Mouse (Mus musculus): ENCODE results near the gene Gm27027.

Gene Gm27027

GRCm38 (mm10) chr2:93928866-93929265 lies 67.3 kb downstream of the Gm27027 start:
- DNase-seq (ENCODE audit: low spot score): no peak

DNA sequence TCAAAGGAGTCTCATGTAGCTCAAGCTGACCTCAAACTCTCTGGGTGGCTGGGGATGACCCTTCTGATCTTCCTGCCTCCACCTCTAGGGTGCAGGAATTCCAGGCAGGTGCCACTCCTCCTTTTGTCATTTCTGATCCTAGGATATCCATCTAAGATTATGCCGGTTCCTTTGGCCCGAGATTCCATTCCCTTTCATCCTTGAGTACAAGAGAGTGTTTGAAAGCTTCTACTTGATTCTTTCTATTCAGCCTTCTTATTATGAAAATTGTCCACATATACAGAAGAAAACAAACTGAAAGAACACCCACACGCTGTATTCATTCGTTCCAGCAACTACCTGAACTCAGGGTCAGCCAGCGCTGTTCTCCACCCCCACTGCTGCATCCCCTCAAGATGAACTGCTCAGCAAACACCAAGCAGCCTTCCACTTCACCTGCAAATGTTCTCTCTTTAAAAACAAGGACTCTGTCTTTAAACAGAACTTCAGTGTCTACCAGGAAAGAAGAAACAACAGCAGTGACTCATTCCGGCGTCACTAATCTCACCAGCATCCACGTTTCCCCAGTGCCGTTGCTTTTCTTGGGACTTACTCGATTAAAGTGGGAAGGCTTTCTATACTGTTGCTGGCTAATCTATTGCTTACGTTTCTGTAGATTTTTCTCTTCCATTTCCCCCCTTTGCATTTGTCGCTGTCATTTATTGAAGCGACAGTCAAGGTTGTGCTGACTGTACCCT lies 68.3 kb downstream of the Gm27027 start:
- DNase-seq (ENCODE audit: low spot score): no peak

GRCm38 (mm10) chr2:93926141-93926540 lies 70.0 kb downstream of the Gm27027 start:
- DNase-seq (ENCODE audit: low spot score): no peak

DNA sequence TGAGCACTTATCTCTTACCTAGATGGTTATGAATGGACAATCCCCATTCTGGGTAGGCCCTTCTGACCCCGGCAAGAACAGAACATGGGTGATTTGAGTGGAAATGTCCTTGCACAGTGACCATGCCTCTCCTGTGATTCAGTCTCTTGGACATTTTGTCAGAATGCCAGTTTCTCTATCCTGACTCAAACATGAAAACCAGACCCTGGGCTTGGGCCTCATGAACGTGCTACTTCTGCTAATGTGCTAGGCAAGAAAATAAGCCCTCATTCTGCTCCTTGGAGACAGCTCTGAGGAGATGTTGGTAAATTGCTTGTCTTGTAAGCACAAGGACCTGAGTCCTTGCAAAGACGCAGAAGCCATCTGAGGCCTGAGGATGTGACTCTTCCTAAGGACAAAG lies 77.1 kb downstream of the Gm27027 start:
- DNase-seq (ENCODE audit: low spot score): no peak

- no peak for DNase-seq (ENCODE audit: low spot score)
These were observed 82.6 kb downstream of the Gm27027 start for GRCm38 (mm10) chr2:93913552-93913951.

GRCm38 (mm10) chr2:93911942-93912341 lies 84.2 kb downstream of the Gm27027 start:
- no peak for DNase-seq (ENCODE audit: low spot score)

DNA sequence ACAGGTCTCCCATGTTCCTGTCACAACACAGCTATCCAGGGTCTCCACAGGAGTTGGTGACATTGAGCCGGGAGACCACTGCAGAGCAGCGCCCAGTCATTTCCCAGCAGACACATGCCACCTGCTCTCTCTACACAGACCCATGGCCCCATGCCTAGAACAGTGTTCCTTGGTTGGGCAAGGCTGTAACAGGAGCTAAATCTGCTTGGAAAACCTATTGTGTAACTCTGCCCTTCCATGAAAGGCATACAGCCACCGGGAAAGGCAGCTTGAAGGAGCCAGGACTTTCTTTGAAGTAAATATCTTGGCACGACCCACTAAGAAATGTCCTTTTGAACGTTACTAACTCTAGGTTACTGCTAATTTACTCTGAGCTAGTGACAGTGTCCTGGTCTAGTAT lies 86.4 kb downstream of the Gm27027 start:
- DNase-seq (ENCODE audit: low spot score): no peak

DNA sequence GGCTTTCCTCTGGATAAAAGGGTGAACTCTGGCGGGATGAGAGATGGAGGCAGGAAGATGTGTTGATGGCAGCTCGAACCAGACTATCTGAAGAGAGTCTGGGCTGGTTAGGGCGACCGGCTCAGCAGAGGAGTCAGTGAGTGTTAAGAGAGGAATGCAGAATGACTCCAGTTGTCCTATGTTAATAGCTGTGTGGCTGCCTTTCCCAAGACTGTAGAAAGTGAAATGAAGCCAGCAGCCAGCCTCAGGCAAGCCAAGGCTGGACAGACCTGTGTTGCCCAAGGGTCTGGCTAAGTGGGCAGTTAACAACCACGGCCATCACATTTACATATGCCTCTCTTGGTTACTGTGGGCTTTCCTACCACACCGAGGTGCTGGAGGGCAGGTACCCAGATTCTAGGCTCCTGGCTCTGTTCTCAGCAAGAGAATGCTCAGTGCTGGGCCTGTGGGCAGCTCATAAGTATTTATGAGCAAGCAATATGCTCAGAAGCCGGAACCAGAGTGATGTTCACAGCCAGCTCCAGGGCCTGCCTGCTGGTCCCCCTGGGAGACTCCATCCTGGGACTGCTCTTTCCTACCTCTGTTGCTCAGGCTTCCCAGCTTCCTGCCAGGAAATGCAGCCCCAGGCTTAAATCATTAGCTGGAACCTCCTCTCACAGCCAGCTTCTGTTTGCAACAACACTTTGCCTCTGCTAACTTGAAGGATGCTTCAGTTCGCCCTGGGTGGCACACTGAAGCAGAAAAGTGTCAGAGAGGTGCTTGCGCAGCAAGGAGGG lies 88.4 kb downstream of the Gm27027 start:
- no peak for DNase-seq (ENCODE audit: low spot score)
